Mouse (Mus musculus): Measurements from ENCODE around the gene Dcx.

Gene Dcx

DNA sequence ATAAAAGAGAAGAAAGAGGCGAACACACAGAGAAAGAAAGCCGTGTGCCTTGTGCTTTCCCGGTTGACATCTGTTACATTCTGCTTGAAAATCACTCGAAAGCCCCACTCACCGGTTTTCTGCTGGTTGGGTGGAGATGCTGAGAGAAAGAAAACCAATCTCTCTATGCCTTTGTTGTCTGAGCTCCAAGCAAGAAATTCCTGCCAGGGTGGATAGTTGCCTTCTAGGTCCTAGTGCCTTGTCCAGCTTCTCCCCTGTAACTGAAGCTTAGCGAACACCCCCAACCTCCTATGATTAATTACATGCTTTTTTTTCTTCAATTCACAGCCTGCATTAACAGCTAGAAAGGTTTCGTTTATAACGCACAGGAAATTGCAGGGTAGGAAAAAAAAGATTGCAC, at the start of gene Dcx:
Gene Dcx (minus strand): TSS at position 354 of the 400 bp plus-strand sequence.
- DNase-seq (ENCODE audit: low spot score), result no peak

DNA sequence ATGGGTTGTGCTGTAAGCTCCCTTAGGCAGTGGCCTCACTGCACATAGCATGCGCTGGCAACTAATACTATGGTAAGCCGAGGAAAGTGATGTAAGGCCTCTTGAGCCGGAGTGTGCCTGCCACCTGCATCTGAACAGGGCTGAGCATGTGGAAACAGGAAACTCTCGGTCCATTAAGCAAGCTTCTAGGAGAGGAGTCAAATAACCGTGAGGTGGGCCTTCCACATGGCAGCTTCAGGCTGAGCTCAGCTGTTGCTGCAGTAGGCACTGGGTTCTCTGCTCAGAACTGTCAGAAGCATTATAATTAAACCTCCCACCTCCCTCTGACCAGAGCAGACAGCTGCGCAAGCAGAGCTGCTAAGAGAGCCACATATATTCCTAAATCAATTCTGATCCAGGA, 33.1 kb upstream of the Dcx start:
- DNase-seq (ENCODE audit: low spot score), result no peak

DNA sequence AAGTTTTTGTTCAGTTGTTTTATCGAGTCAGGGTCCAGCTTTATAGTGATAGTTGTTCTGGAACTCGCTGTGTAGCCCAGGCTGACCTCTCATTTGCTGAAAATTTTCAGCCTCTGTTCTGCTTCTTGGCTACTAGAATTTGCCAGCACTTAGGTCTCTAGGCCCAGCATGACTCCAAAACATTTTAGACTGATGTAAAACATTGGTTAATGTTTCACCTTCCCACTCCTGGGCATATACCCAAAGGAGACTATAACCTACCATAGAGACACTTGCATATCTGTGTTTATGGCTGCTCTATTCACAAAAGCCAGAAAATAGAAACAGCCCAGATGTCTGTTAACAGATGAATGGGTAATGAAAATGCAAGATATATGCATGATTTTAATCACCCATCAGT, 560 bp upstream of the Dcx start:
- no peak for DNase-seq (ENCODE audit: low spot score)

DNA sequence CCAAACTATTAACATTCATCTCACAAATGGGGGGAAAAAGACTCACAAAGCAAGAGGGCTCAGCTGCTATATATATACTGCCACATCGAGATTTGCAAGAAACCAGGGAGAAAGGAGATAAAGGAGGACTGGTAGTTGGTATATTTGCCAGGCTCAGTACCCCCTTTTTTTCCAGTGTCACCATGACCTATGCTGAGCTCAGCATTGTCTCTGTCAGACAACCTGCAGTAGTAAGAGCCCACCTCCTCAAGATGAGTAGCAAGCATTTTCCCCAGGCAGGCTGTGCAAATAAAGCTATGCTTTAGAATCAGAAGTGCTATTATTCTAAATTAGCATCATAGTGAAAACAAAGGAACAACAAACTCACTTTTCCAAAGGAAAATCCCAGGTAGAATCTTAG, 581 bp downstream of the Dcx start:
- DNase-seq (ENCODE audit: low spot score), result no peak

DNA sequence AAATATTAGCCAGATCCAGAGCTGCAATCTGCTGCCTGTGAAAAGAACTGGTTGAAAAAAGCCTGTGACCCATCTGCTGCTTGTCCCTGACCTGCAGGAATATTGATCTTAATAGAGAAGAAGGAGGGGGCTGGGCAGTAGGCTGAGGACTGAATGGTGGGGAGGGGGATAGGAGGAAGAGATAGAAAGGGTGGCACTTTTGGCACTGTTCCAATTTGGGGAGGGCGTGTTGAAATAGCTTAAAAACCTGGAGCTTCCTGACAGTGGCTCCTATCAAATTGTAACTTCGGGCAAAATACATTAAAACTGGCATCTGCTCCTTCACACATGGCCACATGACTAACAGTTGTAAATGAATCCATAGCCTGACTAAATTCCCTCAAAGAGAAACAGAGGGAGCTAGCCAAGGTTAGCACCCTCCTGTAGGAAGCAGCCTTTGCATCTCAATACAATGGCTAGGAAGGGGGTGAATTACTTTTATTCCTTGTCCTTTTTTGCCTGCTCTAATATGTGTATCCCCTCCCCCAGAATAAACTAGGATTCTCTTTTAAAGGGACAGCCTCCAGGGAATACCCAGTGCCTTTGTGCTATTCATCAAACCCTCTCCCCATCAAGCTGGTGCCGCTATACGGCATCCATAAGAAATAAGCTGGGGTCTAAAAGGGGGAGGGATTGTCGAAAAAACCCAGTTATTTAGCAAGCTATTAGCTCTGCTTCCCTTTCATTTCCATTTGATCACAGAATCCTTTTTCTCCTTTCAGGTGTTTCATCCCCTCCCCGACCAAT, 1.5 kb downstream of the Dcx start:
- DNase-seq (ENCODE audit: low spot score), result no peak

DNA sequence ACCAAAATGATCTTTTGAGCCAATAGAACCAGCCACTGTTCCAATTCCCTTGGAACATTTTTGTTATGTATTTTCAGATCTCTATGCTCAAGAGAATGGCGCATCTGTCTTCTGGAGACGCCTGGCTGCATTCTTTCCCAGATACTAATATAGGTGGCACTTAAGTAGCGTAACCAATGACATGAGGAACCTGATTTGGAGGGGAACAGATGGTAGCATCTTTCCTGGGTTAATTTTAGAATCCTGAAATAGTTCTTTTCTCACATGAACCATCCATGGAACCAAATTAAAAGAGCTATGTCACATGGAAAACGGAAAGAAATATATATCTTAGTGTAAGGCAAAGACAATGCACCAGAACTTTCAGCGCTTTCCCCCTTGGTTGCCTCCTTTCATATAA, 11.0 kb downstream of the Dcx start:
- DNase-seq (ENCODE audit: low spot score), result no peak

DNA sequence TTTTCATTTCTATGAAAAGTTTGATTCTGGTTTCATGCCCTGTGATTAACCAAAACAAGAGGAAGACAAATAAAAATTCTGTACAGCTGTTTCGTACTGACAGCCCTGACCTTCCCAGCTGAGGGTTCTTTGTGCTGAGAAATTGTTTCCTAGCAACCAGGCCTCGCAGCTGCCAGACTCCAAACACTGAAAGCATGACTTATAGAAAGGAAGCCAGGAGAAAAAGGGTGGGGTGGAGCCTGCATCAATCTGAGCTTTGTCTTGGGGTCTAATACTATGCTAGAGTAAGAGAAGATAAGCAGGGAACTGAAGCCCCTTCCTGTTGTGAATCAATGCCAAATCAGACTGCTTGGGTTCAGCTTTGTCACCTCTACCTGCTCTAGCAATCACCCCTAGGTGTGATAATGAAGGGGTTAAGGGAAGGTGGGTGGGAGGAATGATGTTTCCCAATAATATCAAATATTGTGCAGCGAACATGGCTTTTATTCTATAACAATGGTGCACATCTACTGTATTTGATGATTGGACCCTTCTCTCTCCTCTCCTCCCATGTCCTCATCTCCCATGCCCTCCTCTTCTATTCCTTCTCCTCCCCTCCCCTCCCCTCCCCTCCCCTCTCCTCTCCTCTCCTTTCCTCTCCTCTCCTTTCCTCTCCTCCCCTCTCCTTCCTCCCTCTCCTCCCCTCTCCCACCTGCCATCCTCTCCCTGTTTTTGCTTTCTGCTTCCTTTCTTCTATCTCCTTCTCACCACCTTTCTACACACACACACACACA, 26.2 kb downstream of the Dcx start:
- DNase-seq (ENCODE audit: low spot score), result no peak

DNA sequence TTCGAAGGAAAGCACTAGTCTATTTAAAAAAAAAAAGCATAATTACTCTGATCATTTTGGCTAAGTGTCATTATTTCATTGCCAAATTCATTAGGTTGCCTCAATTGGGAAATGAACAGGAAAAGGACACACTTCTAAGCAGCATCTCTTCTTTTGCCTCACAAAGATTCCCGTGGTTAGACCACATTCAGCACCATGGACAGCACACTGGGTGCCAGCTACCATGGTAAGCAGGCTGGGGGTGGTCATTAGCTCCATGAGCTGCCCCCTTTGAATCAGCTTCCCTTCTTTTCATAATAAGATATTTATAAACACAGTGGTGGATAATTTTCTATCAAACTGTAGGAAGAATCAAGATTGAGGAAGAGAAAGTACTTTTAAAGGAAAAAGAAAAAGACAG, 28.4 kb downstream of the Dcx start:
- no peak for DNase-seq (ENCODE audit: low spot score)

DNA sequence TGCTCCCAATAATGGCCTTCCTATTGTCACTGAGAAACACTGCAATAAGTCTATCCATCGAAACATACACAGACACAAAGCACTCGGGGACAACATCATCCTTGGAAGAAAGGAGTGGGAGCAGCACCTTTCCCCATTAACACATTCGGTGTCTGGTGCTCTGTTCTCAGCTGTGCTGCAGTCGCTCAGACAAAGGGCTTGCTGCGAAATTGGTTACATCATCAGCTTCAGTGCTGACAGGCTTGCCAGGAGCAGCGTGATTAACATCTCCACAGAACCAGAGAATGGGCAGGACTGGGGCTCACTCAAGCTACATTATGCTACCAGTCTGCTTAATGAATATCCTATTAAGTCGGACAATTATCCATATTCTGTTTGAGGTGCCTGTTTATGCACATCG, 30.8 kb downstream of the Dcx start:
- peak; percentile 30 for DNase-seq (ENCODE audit: low spot score)

DNA sequence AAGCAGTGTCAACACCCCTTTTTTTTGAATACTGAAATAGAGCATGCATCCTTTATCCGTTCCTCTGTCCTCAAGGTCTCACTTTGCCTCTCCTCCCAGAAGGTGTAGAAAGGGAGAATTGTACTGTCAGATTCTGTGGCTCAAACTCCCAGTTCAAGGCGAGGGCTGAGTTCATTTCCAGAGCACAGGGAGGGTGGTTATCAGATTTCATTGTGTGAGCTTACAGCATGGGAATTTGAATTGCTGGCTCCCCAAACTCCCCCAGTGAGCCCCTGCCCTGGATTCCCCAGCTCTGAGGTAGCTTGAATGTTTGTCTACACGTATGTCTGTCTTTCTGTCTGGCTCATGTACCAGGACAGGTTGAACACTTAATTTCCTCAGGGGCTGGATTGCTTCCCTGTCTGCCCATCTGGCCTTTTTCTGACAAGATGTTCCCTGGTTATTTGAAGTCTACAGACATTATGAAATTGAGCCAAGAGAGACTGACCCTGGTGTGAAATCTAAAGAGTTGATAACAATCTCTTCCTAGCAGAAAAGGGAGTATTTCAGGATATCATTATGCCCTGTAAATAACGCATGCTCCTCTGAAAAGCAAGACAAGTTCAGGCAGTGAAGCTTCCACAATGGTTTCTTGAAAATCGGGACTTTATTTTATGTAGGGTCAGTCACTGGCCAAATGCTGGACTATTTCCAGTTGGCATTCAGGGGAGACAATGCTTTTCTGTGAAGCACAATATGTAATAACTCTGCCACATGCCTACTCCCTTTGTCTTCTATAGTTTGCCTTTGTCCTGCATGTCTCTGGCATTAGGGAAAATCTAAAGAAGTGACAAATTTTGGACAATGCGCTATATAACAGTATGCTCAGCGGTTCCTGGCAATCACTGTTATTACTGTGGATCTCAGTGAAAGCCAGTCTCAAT, 35.5 kb downstream of the Dcx start:
- no peak for DNase-seq (ENCODE audit: low spot score)

DNA sequence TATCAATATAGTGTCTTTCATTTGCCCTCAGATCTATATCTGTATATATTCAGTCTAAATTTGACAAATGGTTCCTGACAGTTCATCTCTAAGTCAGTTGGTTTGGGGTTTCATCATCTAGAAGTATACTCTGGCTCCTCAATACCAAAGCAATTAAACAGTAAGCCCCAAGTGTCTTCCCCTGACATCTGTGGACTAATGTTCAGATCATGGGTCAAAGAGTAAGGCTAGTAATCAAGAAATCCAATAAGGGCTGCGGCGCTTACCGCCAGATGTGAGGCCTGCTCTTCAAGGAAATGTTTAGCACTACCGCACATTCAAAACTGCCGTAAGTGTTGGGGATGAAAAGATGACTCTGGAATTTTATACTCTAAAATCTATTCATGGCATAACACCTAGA, 36.2 kb downstream of the Dcx start:
- DNase-seq (ENCODE audit: low spot score), result no peak

DNA sequence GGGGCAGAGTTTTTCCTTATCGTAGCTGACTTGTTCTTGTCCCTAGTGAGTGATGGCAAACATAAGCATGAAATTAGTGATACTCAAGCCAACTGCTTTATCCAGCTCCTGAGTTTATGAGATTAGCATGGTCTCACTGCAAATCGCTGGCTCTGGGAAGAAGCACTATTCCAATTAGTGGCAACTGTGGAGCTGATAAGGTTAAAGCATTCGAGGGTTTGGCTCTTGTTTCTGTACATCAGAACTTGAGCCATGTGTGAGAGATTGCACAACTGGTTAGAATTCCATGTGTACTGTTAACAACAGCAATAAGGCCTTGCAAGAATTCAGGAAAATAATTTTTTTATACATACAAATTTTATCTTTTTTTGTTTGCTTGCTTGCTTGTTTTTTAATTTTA, 39.9 kb downstream of the Dcx start:
- DNase-seq (ENCODE audit: low spot score), result peak; percentile 7

DNA sequence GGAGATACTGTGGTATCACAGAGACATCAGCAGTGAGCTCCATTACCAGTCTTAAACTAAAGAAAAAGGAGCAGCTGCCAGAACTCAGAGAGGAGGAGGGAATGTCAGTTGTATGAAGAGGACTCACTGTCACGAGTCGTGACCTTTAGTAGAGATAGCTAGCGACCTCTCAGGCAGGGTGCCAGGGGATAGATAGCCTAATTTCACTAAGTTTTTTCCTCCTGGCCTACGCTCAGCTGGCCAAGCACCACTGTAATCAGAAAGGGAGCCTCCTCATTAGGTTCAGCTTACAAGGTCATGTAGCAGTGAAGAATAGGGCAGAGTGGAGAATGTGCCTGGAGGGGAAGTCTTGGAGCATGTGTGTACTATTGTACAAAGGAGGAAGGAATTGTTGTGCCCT, 47.3 kb downstream of the Dcx start:
- DNase-seq (ENCODE audit: low spot score), result no peak

DNA sequence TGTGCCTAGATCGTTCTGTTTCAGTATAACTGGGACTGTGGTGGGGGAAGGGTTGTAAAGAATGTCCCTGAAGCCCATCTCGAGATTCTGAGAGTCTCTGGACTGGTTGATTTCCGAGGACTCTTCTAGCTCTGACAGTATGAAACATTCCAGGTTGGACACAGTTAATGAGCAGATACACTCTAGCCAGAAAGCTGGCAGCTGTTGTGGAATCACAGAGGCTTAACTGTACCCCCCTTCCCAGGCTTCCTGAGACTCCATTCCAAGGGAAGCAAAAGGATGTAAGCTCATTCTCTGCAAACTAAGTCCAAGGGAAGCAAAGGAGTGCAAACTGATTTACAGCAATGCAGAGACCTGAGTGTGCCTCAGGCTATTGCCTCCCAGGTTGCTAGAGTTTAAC, 48.2 kb downstream of the Dcx start:
- no peak for DNase-seq (ENCODE audit: low spot score)

DNA sequence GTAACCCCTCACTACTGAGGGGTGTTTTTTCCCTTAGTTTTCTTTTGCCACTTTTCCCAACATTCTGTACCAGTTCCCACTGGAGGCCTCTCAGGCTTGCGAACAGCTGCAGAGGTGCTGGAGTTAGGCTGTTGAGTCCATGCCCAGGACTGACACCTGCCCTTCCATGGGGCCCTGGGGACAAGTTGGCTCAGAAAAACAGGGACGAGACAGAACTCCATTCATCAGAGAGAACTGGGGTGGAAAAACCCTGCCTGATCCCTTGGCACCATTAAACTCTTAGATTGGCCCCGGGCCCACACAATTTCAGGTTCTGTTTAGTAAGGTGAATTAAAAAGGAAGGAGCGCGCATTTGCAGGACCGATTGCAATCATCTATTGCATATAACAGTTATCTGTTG, 48.8 kb downstream of the Dcx start:
- no peak for DNase-seq (ENCODE audit: low spot score)

DNA sequence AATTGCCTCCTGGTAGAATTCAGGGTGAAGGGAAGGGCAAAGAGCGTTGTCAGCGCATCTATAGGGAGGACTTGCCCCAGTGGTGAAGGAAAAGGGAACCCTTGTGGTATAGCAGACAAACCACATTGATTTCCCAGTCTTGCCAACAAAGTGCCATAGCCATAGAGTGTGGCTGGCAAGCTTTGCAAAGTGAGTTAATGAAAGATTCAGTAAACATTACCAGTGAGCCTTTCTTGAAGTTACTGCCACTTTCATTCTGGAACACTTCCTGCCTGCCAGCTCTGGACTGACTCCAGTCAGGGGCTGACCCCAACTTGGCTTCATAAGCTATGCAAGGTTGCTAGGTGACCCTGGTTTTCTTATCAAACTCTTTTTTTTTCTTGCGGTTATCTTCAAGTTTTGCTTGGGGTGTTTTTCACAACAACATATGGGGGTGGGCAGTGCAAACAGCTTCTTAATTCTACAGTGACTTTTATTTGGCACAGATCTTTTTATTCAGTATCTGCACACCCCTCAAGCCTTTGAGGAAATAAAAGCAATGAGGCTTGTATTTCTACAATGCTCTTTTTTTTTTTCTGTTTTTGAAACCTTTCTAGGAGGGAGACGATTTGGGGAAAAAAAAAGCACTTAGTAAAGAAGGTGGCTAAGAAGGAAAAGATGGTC, 51.2 kb downstream of the Dcx start:
- DNase-seq (ENCODE audit: low spot score), result no peak

DNA sequence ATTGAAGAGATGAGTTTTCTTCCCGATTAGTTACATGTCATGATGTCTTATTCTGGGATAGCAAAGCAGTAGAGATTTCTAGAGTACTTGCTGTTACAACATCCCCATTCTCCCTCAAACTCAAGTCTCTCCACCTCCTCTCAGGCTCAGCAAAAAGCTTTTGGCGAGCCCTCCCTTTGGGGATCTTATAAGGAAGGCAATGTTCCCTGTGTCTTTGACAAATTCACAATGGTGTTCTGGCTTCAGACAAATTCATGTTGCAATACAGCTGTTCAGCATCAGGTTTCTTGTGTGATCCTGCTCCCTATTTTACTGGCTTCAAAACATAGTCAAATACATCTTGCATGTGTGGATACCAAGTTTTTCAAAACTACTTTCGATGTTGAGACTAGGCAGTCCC, 53.5 kb downstream of the Dcx start:
- no peak for DNase-seq (ENCODE audit: low spot score)

DNA sequence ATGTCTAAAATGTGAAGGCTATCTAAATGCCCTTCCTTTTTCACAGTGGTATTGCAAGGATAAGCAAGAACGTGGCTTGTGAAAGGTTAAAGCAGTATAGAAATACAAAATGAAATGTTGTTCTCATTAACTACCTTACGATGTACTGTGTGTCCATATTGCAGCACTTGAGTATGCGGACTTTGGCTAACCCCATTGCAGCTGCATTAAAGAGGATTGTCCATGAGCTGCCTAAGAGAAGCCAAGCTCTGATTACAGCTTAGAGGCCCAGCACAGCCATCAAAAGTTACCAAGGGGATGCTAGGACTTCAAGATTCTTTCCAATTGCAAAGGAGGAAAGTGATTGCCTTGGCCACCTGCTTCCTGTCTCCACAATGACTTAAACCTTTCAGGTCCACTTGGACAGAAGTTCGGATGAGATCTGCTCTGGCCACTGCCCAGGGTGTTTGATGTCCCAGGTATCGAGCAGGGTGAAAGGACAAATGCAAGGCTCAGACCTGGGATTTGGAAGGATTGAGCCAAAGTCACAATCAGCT, 65.9 kb downstream of the Dcx start:
- DNase-seq (ENCODE audit: low spot score), result no peak

DNA sequence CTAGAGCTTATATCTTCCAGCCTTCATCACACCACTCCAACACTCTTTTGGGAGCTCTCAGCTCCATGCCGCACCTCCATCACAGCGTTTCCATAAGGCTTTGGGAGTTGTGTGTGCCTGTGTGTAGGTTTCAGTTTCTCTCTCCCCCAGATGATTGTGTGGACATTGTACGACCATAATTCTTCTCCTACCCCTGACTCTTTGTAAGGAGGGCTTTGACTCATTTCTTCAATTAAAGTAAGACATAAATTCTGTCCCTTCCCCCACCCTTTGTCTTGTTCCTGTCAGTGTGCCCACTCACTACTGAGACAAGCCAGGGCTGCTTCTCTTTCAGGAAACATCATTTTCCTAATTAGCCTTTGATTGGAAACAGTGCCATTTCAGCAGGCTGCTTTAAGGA, 81.8 kb downstream of the Dcx start:
- no peak for DNase-seq (ENCODE audit: low spot score)

DNA sequence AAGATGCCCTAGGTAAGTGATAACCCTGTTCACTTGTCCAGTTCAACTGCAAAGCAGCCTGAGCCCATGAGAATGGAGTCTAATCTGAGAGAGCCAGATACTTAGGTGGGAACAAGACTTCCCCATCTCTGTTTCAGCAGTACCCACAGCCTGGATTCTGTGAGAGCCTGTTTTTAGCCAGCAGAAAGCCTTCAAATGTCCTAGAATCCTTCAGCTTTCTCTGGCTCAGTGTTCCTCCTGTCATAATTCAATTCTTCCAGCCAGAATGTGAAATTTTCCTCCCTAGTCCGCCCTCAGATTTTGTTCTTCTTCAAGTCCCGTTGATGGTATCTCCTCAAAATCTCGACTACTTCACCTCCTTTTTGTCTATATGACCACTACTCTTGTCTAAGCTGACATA, 83.1 kb downstream of the Dcx start:
- DNase-seq (ENCODE audit: low spot score), result no peak

DNA sequence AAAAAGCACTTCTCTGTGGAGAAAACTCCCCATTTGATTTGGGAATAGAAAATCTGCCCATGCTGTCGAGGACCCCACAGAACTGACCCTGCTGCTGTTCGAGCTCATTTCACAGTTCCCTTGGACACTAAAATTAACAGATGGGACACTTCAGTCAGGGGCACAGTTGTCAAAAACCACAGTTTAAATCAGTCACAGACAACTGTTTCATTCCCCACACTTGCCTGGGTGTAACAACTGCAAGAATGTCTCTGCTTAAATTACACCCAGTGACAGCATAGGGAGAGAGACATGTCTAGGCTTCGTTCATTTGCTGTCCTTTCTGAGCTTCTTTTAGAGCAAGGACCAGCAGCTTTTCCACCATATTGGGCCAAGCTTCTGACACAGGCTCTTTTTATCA, 86.5 kb downstream of the Dcx start:
- no peak for DNase-seq (ENCODE audit: low spot score)

DNA sequence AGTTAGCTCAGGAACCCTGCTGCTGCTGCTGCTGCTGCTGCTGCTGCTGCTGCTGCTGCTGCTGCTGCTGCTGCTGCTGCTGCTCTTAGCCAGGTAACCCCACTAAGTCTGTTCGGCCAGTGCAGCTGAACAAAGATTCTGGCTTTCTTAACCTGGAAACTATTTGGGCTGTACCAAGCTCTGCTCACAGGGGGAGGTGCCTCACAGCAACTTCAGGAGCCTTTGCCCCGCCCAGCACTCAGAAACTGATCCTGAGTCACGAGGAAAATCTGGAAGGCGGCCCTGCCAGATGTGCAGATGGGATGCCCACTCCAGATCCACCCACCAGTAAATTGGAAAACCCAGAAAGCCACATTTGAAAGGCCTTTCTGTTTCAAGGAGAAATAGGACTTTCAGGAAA, 105.9 kb downstream of the Dcx start, which contains the start of gene Capn6:
Gene Capn6 (minus strand): TSS at position 203 of the 400 bp plus-strand sequence.
- no peak for DNase-seq (ENCODE audit: low spot score)

Measured in MN1 (cell line).